Mouse (Mus musculus): Measurements from ENCODE around the gene Dnajb12. TPM values are rescaled to one million over a fixed set of nuclear protein-coding genes. Genes with fewer than 3 reads are reported as not detected.
A peak's percentile ranks its signal among the peaks of the same experiment; 100 is the strongest.

Dnajb12 gene
- 17.0 and 21.5 TPM in 2 replicates for total RNA-seq (2012; rRNA removed)
- total RNA-seq (2014; rRNA removed): 13.1 and 13.9 TPM in 2 replicates
- polyA plus RNA-seq (2012; ENCODE audit: insufficient read length, low read depth): 30.3 and 35.9 TPM in 2 replicates

DNA sequence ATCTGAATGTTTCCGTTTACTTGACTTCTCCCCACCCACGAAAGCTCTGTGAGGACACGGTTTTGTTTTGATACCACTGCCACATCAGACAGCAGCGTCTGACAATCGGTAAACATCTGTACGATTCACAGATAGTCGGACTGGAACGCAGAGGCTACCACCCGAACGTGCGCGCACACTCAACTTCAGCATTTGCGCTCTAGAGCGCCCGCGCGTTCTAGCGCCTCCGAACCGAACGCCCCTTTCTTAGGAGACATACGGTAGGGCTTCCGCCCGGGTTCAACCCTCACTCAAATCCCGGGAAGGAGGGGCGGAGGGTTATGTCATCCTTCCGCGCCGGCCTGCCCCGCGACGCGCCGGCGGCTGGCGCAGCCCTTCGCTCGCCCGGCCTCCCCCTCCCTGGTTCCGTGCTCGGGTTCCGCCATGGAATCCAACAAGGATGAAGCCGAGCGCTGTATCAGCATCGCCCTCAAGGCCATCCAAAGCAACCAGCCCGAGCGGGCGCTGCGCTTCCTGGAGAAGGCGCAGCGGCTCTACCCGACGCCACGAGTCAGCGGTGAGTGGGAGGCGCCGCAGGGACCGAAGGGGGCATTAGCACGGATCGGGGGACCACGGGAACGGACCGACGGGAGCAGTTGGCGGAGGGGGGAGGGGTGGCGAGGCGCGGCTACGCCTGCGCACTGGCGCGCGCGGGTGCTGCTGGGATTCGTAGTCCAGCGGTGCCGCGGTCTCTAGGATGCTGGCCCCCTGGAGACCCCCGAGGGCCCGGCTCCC lies at the start of gene Dnajb12:
Dnajb12 (plus strand) TSS at position 302 of the 774 bp plus-strand sequence.
- peak within 1 kb of the TSS; percentile 90 for H3K9ac ChIP-seq (ENCODE audit: insufficient read depth, low read depth)
- H3K4me2 ChIP-seq (ENCODE audit: insufficient read depth, low read depth, poor library complexity, severe bottlenecking): peak within 1 kb of the TSS; percentile 70
- H3K27ac ChIP-seq (ENCODE audit: insufficient read depth, low read depth): peak within 1 kb of the TSS; percentile 95
- TF ChIP-seq ZC3H11A (IDR thresholded peaks at IDR 0.05; ENCODE audit: low read depth, low read length) (no peak), JUND (conservative IDR thresholded peaks at IDR 0.05; ENCODE audit: low read depth, low read length) (no peak), KAT2A (IDR thresholded peaks at IDR 0.05; ENCODE audit: insufficient replicate concordance, low read length) (peak; percentile 76; the same call in 1 of the 2 replicates), BHLHE40 (IDR thresholded peaks at IDR 0.05; ENCODE audit: low read depth, low read length) (peak; percentile 49), CHD1 (IDR thresholded peaks at IDR 0.05; ENCODE audit: low read depth, low read length) (peak; percentile 57; the same call in 1 of the 2 replicates), POLR2AphosphoS2 (IDR thresholded peaks at IDR 0.05; ENCODE audit: low read depth, low read length) (peak; percentile 50; the same call in 1 of the 2 replicates), ETS1 (conservative IDR thresholded peaks at IDR 0.05; ENCODE audit: low read depth, low read length) (0 out of 2 replicates have a peak, but pooled peaks have one; percentile 13), CHD2 (IDR thresholded peaks at IDR 0.05; ENCODE audit: low read length) (peak; percentile 87), GABPA (IDR thresholded peaks at IDR 0.05; ENCODE audit: insufficient replicate concordance, low read depth, low read length) (no peak; the same call in 1 of the 2 replicates), RCOR1 (conservative IDR thresholded peaks at IDR 0.05; ENCODE audit: low read depth, low read length) (no peak; the same call in 1 of the 2 replicates), NRF1 (IDR thresholded peaks at IDR 0.05; ENCODE audit: low read depth, low read length) (peak; percentile 90), USF1 (IDR thresholded peaks at IDR 0.05; ENCODE audit: low read depth, low read length) (no peak), MAZ (IDR thresholded peaks at IDR 0.05; ENCODE audit: low read depth, low read length) (peak; percentile 94), PAX5 (IDR thresholded peaks at IDR 0.05; ENCODE audit: low read length) (no peak), MAX (IDR thresholded peaks at IDR 0.05; ENCODE audit: low read length) (peak; percentile 55; the same call in 1 of the 2 replicates), SIN3A (IDR thresholded peaks at IDR 0.05; ENCODE audit: low read length) (peak; percentile 96), UBTF (IDR thresholded peaks at IDR 0.05; ENCODE audit: low read depth, low read length) (no peak), RAD21 (IDR thresholded peaks at IDR 0.05; ENCODE audit: low read depth, low read length) (no peak), USF2 (conservative IDR thresholded peaks at IDR 0.05; ENCODE audit: low read depth, low read length) (no peak), MEF2A (IDR thresholded peaks at IDR 0.05; ENCODE audit: borderline replicate concordance, low read depth, low read length) (peak; percentile 70; the same call in 1 of the 2 replicates), TCF12 (IDR thresholded peaks at IDR 0.05; ENCODE audit: low read depth, low read length) (peak; percentile 48), POLR2A (IDR thresholded peaks at IDR 0.05; ENCODE audit: low read depth, low read length) (peak; percentile 75), SMC3 (IDR thresholded peaks at IDR 0.05; ENCODE audit: low read depth, low read length) (no peak), MXI1 (IDR thresholded peaks at IDR 0.05; ENCODE audit: low read depth, low read length) (peak; percentile 100), ZNF384 (IDR thresholded peaks at IDR 0.05; ENCODE audit: low read depth, low read length) (no peak), EP300 (IDR thresholded peaks at IDR 0.05; ENCODE audit: low read length) (no peak), JUN (IDR thresholded peaks at IDR 0.05; ENCODE audit: insufficient read depth, low read depth, low read length) (no peak), IRF4 (IDR thresholded peaks at IDR 0.05; ENCODE audit: low read depth, low read length) (peak; percentile 74), E2F4 (IDR thresholded peaks at IDR 0.05; ENCODE audit: insufficient replicate concordance, low read depth, low read length) (peak; percentile 63; the same call in 1 of the 2 replicates), HCFC1 (IDR thresholded peaks at IDR 0.05; ENCODE audit: low read depth, low read length) (peak; percentile 87), MAFK (IDR thresholded peaks at IDR 0.05; ENCODE audit: insufficient replicate concordance, low read length) (peak; percentile 22; the same call in 1 of the 2 replicates), ELF1 (IDR thresholded peaks at IDR 0.05; ENCODE audit: low read depth, low read length) (peak; percentile 93), ZMIZ1 (IDR thresholded peaks at IDR 0.05; ENCODE audit: low read depth, low read length) (peak; percentile 85), NELFE (IDR thresholded peaks at IDR 0.05; ENCODE audit: low read depth, low read length) (peak; percentile 79), ZKSCAN1 (IDR thresholded peaks at IDR 0.05; ENCODE audit: borderline replicate concordance, low read depth, low read length) (no peak), MYC (IDR thresholded peaks at IDR 0.05; ENCODE audit: low read depth, low read length) (peak; percentile 58; the same call in 1 of the 2 replicates), CTCF (conservative IDR thresholded peaks at IDR 0.05 in 1 of 2, IDR thresholded peaks at IDR 0.05 in 1 of 2; ENCODE audit: low read depth in 2 of 2, low read length in 2 of 2) (no peak), TBP (conservative IDR thresholded peaks at IDR 0.05; ENCODE audit: low read depth, low read length) (no peak)
- H3K4me3 ChIP-seq (replicated peaks in 1 of 3; ENCODE audit: low read depth in 2 of 3, low read length in 2 of 3, poor library complexity in 1 of 3): peak within 1 kb of the TSS; percentile 90 to 100 (median 94)
- H3K4me1 ChIP-seq (ENCODE audit: control insufficient read depth in 1 of 2, insufficient read depth in 2 of 2): peaks cover 8 to 43% of the 10 kb centered on the region in 2 experiments; a peak in 3 of 4 replicates
- H3K79me2 ChIP-seq (replicated peaks; ENCODE audit: control insufficient read depth, extremely low read depth, insufficient read depth, poor library complexity, severe bottlenecking): peaks cover 43% of the 10 kb centered on the region
- in situ Hi-C loops (cut with MboI; ENCODE audit: low pct_ligation_motif_present, low pct_unique_long_range_greater_than_20kb, low sequenced_read_pairs) (no loop called here), dilution Hi-C loops (cut with MboI; ENCODE audit: extremely low pct_ligation_motif_present, extremely low pct_unique_long_range_greater_than_20kb, low sequenced_read_pairs) (no loop called here)
- no peaks in the 10 kb centered on the region for H3K27me3 ChIP-seq (replicated peaks)
- no peaks in the 10 kb centered on the region for H3K9me3 ChIP-seq (replicated peaks; ENCODE audit: low read length)
- peak; percentile 93 for DNase-seq (ENCODE audit: extremely low read depth)
- peaks cover 2 to 33% of the 10 kb centered on the region in 2 experiments for H3K36me3 ChIP-seq (replicated peaks in 1 of 2; ENCODE audit: control insufficient read depth in 1 of 2, insufficient read depth in 1 of 2, low read length in 1 of 2)
